Mouse (Mus musculus): ENCODE results near the gene Igfbp6.

Gene Igfbp6

DNA sequence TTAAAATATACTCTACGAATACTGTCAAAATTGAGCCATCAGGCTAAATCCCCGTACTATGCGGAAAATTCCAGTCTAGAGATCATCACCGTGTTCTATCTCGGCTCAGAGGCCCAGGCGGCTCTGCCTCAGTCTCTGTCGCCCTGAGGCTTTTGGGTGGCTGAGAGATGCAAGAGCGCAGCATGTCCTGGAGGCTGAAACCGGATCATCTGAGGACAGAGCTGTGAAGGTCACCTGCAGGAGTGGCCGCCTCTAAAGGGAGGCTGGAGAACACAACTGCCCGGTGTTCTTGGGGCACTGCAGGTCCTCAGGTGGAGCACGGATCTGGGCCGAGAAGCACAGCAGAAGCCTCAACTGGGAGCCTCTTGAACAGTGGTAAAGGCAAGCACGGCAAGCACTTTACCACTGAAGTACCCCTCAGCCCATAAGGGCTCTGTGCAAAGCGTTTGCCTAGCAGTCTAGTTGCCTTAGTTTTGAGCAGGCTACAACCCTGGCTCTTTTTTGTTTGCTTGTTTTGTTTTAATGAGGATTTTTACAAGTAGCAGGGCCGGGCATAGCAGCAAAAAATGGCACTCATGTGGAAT is 31.7 kb downstream of the Igfbp6 start:
- DNase-seq (ENCODE audit: low spot score) = no peak

DNA sequence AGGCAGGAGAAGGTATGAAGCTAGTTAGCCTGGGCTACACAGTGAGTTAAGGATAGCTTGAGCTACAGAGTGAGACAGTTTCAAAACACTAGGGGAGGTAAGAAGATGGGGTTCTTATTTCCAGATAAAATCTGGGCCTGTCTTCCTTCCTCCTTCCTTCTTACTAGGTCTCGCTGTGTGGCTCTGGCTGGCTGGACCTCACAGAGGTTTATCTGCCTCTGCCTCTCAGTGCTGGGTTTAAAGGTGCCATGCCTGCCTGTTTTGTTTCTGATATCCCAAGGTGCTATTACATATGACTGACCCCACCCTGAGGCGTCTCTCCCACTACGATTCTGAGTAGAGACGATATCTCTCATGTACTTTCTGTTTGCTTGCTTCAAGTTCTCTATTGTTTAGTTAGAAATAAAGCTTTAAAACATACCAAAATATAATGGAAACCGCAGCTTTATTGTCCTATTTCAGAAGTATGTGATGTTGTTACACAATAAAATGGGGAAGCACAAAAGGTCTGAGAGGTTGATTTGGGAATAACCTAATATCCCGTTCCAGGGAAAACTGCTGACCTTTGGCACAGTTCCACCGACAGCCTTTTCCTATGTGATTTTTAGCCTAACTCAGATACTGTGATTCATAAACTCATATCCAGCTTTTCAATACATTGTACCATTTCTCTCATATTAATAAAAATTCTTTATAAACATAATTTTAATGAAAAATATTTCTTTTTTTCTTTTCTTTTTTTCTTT is 32.6 kb downstream of the Igfbp6 start:
- no peak for DNase-seq (ENCODE audit: low spot score)

DNA sequence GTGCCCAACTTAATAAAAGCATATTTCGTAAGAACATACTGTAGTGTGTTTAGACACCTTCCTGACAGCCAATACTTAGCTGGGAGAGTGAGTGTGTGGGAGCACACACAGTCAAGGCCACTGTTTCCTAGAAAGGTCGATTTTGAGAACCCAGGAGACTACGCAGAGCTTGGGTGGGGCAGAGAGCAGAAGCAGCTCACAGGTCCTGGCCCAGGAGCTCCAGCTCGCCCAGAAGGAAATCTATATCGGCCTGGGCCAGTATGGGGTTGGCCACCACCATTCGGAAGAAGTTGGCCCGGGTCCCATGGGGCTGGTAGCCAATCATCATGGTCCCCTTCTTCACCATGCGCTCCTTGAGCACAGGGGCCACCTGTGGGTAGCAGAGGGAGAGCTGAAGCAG is 33.3 kb downstream of the Igfbp6 start:
- no peak for DNase-seq (ENCODE audit: low spot score)

DNA sequence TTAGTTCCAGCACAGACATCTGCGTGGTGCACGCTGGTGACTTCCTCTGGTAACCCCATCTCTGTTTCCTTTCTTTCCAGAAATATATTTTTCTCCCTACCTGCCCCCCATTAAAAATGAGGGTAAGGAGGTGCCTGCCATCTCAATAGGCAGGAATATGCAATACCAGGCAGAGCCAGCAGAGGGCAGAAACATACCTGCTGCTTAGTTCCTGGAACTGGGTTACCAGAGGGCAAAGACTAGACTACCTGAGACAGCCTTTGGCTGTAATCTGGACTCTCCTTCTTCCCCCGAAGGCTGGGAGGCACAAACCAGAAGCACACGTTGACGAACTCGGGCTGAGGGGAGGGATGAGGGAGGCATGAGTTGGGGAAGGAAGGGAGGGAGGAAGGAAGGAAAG is 34.1 kb downstream of the Igfbp6 start:
- peak; percentile 66 for DNase-seq (ENCODE audit: low spot score)

DNA sequence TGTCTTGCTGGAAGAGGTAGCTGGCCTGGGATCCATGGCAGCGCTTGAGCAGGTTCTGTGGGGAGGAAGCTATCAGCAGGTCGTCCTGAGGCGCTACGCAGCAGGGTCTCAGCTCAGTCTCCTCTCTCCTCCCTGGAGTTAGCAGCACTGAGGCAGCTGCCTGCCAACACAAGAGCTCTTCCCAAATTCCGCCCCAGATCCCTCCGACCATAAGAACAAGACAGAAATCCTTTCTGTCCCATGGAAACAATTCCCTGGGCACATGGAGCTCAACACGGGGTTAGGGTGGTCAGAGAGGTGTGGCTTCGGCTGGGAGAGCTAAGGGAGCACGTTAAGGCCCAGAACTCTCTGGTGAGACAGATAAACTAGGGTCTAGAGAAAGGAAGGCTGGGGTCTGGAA is 34.9 kb downstream of the Igfbp6 start:
- DNase-seq (ENCODE audit: low spot score) = no peak

- no peak for DNase-seq (ENCODE audit: low spot score)
These were observed 35.8 kb downstream of the Igfbp6 start for GRCm38 (mm10) chr15:102179924-102180323.

GRCm38 (mm10) chr15:102183076-102183475 is 38.9 kb downstream of the Igfbp6 start:
- no peak for DNase-seq (ENCODE audit: low spot score)

DNA sequence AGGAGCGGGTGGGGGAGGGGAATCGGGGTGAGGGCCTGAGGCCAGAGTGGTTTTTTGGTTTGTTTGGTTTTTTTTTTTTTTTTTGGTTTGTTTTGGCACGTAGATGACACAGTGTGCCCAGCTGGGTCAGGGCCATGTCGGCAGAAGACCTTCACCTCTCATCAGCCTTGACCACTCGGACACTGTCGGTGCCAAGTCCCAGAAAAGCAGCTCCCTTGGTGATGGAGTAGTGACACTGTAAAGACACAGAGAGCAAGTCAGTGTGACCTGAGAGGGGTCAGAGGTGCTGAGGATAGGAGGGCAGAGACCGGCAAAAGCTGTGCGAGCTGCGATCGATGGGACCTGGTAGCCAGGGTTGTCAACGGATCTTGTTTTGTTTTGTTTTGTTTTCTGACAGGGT is 42.1 kb downstream of the Igfbp6 start:
- DNase-seq (ENCODE audit: low spot score) = no peak

DNA sequence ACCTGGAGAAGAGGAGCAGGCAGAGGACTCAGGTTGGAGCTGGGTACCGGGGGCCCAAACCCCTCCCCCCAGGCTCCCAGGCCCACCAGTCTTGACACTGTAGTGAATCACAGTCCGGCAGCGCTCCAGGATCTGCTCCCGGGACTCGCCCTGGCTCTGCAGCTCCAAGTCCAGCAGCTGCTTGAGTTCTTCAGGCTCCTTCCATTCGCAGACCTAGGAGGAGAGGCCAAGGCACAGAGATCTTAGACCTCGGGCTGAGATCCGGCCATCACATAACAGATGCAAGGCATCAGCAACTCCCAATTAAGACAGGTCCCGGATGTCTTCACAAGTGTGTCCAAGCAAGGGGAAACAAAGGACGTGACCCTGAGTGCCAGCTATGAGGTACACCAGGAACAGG is 43.9 kb downstream of the Igfbp6 start:
- no peak for DNase-seq (ENCODE audit: low spot score)

DNA sequence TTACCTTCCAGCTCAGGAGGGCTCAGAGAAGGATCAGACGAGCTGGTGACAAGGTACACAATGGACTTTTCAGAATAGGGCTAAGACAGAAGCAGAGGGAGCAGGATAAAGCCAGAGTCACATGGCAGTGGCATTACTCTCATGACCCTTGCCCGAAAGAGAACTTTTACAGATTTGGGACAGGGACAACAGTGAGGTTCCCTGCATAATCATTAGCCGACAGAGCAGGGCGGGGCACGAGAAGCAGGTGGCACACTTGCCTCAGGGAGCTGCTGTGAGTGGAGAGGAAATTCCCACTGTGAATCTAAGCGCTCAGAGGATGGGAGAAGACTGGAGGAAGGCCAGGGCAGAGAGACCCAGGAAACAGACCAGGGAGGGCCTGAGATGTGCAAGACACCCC is 44.7 kb downstream of the Igfbp6 start:
- DNase-seq (ENCODE audit: low spot score) = no peak

- DNase-seq (ENCODE audit: low spot score) = peak; percentile 83
These were observed 47.5 kb downstream of the Igfbp6 start for GRCm38 (mm10) chr15:102191699-102192098.

- no peak for DNase-seq (ENCODE audit: low spot score)
These were observed 48.2 kb downstream of the Igfbp6 start for GRCm38 (mm10) chr15:102192271-102192812.

DNA sequence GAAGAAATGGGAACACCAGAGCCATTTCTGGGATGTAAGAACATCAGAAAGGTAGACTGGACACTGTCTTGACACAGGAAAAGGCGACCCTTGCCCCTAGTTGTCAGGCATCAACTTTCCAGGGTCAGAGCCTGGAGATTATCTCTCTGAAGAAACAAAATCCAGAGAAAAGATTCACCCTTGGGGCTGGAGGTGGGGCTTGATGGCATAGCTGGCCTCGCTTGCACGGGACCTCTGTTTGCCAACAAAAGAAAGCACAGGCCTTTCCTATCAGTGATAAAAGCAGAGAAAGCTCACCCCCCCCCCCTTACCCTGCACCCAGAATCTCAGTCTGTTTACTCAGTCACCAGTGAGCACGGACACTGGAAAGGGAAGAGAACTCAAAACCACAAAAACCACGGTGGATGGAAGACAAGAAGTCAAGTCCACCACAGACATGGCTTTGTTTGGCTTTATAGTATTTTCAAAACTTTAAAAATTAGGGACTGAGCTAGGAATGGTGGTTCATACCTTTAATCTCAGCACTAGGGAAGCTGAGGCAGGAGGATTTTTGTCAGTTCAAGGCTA is 48.7 kb downstream of the Igfbp6 start:
- DNase-seq (ENCODE audit: low spot score) = peak; percentile 68

DNA sequence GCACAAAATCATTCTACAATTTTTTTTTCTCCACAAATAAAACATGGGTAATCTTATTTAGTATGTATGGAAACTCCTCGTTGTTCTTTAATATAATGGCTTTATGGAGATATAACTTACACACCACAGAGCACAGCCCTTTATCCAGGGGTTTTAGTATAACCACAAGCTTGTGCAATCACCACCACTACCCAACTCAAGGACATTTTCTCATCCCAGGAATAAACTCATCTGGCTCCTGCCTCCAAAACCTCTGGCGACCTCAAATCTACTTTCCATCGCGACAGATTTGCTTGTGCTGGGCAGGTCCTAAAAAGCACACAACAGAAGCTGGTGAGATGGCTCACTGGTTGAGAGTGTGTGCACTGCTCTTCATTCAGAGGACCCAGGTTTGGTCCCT is 49.5 kb downstream of the Igfbp6 start:
- no peak for DNase-seq (ENCODE audit: low spot score)

GRCm38 (mm10) chr15:102194439-102194838 is 50.3 kb downstream of the Igfbp6 start:
- no peak for DNase-seq (ENCODE audit: low spot score)

GRCm38 (mm10) chr15:102195373-102195772 is 51.2 kb downstream of the Igfbp6 start:
- no peak for DNase-seq (ENCODE audit: low spot score)

DNA sequence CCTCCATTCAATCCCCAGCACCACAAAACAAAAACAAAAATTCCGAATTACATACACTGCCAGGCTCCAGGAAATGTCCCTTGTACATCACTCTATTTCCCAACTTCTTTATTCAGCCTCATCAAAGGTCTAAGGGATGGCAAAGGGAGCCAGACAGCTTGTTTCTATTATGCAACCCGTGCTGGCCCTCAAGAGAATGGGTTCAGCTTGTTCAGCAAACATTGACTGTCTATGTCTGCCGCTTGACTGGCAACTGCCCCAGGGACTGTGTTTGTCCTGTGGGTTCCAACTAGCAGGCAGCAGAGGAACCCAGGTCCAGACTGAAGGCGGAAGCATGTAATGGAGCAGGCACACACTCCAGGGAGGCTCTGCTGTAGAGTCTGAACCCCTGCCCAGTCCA is 54.7 kb downstream of the Igfbp6 start:
- DNase-seq (ENCODE audit: low spot score) = no peak
